Mouse (Mus musculus) mature B cell (primary cell): Measurements from ENCODE around the gene Pde11a.

Source experiments
- in situ Hi-C: fragments of 300-500 bp; cut with MboI; formaldehyde crosslinking; loops from 2 replicates; pipeline ENCODE4 v1.14.3; 2019

Gene Pde11a

GRCm38 (mm10) chr2:76057555-76057954 is 281.0 kb downstream of the Pde11a start:
- in situ Hi-C loops = no loop called here

GRCm38 (mm10) chr2:76053748-76054331 is 284.7 kb downstream of the Pde11a start:
- in situ Hi-C loops = no loop called here

- in situ Hi-C loops = no loop called here
These were observed 285.6 kb downstream of the Pde11a start for GRCm38 (mm10) chr2:76052897-76053505.

- in situ Hi-C loops = no loop called here
These were observed 287.2 kb downstream of the Pde11a start for GRCm38 (mm10) chr2:76051385-76051784.

GRCm38 (mm10) chr2:76050911-76051310 is 287.7 kb downstream of the Pde11a start:
- in situ Hi-C loops = no loop called here

GRCm38 (mm10) chr2:76050092-76050491 is 288.5 kb downstream of the Pde11a start:
- in situ Hi-C loops = no loop called here

- in situ Hi-C loops = no loop called here
These were observed 289.0 kb downstream of the Pde11a start for GRCm38 (mm10) chr2:76049529-76049928.

- in situ Hi-C loops = no loop called here
These were observed 290.8 kb downstream of the Pde11a start for GRCm38 (mm10) chr2:76047740-76048139.

- in situ Hi-C loops = no loop called here
These were observed 296.4 kb downstream of the Pde11a start for GRCm38 (mm10) chr2:76042210-76042609.

GRCm38 (mm10) chr2:76040116-76040515 is 298.5 kb downstream of the Pde11a start:
- in situ Hi-C loops = no loop called here

GRCm38 (mm10) chr2:76030080-76030479 is 308.5 kb downstream of the Pde11a start:
- in situ Hi-C loops = no loop called here

- in situ Hi-C loops = no loop called here
These were observed 309.3 kb downstream of the Pde11a start for GRCm38 (mm10) chr2:76029081-76029901.

- in situ Hi-C loops = no loop called here
These were observed 321.7 kb downstream of the Pde11a start for GRCm38 (mm10) chr2:76016890-76017289.

GRCm38 (mm10) chr2:76016136-76016535 is 322.4 kb downstream of the Pde11a start:
- in situ Hi-C loops = no loop called here

GRCm38 (mm10) chr2:76015460-76015859 is 323.1 kb downstream of the Pde11a start:
- in situ Hi-C loops = no loop called here

GRCm38 (mm10) chr2:76014659-76015058 is 323.9 kb downstream of the Pde11a start:
- in situ Hi-C loops = no loop called here

- in situ Hi-C loops = no loop called here
These were observed 332.4 kb downstream of the Pde11a start for GRCm38 (mm10) chr2:76006194-76006593.

- in situ Hi-C loops = no loop called here
These were observed 335.7 kb downstream of the Pde11a start for GRCm38 (mm10) chr2:76002899-76003298.

- in situ Hi-C loops = no loop called here
These were observed 337.2 kb downstream of the Pde11a start for GRCm38 (mm10) chr2:76001392-76001791.

- in situ Hi-C loops = no loop called here
These were observed 338.9 kb downstream of the Pde11a start for GRCm38 (mm10) chr2:75999636-76000035.

GRCm38 (mm10) chr2:75998692-75999091 is 339.9 kb downstream of the Pde11a start:
- in situ Hi-C loops = no loop called here

GRCm38 (mm10) chr2:75997726-75998125 is 340.8 kb downstream of the Pde11a start:
- in situ Hi-C loops = no loop called here

GRCm38 (mm10) chr2:75994841-75995240 is 343.7 kb downstream of the Pde11a start:
- in situ Hi-C loops = no loop called here
